Mouse (Mus musculus): ENCODE results near the gene Acot4.
"Not testable (repeated sequence)": the region's sequence is repeated elsewhere in the genome, so short reads cannot be mapped to it uniquely, and the experiment has no call there.

Gene Acot4

DNA sequence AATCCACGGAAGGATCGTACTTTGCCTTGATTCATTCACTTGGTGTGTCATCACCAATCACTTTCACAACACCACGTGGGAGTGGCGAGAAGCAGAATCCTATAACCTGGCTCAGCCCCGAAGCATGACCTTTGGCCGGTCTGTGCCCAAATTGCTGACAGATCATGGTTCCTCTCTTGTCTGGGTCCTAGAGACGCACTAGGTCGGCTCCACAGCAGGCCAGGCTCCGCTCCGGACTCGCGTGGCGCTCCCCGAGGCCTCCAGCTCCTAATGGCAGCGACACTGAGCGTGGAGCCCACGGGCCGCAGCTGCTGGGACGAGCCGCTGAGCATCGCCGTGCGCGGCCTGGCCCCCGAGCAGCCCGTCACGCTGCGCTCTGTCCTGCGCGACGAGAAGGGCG is at the start of gene Acot4:
Acot4 (plus strand) TSS at position 139 of the 400 bp plus-strand sequence.
- DNase-seq (ENCODE audit: low spot score in 2 of 2), result not testable (repeated sequence)

GRCm38 (mm10) chr12:83988483-83988882 is 49.7 kb upstream of the Acot4 start:
- DNase-seq (ENCODE audit: low spot score in 2 of 2), result no peak

DNA sequence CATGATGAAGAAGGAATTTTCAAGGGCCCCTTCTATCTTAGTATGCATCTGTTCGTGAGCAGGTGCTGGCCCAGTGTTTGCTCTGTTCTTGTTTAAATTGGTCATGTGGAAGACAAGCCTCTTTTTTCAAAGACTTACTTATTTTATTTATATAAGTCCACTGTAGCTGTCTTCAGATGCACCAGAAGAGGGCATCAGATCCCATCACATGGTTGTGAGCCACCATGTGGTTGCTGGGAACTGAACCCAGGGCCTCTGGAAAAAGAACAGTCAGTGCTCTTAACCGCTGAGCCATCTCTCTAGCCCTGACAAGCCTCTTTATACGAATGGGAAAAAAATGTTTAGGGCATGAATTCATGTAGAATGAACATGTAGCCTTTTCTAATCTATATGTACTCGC is 48.8 kb upstream of the Acot4 start:
- DNase-seq (ENCODE audit: low spot score in 2 of 2), result no peak

DNA sequence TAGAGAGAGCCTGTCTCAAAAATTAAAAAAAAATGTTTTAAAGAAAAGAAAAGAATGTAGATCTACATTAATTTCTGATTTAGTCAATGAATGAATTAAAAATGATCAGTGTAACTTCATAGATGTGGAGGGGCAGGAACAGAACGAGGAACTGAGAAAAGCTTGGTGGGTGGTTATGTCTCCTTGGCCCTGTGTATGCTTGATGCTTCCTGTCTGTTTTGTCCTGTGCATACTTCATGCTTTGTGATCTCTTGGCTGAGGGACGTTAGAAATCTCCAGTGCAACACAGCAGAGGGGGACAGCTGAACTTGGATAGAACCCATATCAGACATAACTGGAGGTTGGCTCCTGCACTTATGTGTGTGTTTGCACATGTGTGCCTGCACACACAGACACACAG is 41.0 kb upstream of the Acot4 start:
- no peak for DNase-seq (ENCODE audit: low spot score in 2 of 2)

GRCm38 (mm10) chr12:83998341-83999107 is 39.7 kb upstream of the Acot4 start:
- DNase-seq (ENCODE audit: low spot score in 2 of 2), result no peak

DNA sequence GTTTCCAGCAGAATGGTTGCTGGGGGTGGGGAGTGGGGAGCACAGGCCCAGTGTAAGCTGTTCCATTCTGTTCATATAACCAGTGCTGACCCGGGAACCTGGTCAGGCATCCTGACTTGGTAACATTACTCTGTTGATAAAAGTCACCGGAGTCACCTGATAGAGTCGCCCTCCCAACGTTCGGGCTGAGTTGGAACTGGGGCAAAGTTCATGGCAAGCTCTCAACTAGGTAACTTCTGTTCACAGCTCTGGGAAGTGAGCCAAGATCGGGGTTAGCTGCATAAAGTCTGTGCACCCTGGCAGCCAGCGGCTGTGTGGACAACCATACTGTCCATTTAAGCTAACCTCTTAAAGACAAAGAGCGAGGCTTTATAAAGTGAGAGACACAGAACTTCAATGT is 38.9 kb upstream of the Acot4 start:
- not testable (repeated sequence) for DNase-seq (ENCODE audit: low spot score in 2 of 2)

DNA sequence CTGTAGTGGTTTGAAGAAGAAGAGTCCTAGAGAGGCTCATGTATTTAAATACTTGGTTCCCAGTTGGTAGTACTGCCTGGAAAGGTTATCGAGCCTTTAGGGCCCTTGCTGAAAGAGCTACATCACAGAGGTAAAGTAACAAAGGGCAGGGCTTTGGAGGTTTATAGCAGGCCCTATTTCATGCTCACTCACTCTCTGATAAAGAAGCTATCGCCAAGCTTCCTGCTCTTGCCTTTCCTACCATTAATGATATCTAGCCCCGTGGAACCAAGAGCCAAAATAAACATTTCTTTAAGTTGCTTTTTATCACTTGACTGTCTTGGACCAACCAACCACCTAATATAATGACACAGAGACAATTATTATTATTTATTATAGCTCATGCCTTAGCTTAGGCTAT is 37.8 kb upstream of the Acot4 start:
- DNase-seq (ENCODE audit: low spot score in 2 of 2), result no peak

GRCm38 (mm10) chr12:84003866-84004265 is 34.3 kb upstream of the Acot4 start:
- no peak for DNase-seq (ENCODE audit: low spot score in 2 of 2)

- DNase-seq (ENCODE audit: low spot score in 2 of 2), result no peak
Observed at GRCm38 (mm10) chr12:84008251-84008650, 29.9 kb upstream of the Acot4 start.

DNA sequence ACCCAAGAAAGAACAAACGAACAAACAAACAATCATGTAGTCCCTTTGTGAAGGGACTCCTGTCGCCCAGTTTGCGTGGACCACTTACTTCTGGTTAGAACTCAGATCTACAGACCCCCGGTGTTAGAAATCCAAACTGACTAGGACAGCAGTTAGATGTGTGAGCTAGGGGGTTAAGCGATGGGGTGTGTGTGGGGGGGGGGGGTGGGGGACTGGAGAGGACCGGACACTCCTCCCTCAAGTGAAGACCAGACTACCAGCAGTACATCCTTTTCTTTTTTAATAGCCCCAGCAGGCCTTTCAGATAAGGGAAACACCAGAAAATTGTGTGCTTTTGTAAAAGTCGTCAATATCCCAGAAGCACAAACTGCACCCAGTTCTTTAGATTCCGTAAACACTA is 29.4 kb upstream of the Acot4 start:
- no peak for DNase-seq (ENCODE audit: low spot score in 2 of 2)

GRCm38 (mm10) chr12:84009171-84009965 is 28.8 kb upstream of the Acot4 start, which contains the start of gene Acot1:
Gene Acot1 (plus strand): TSS chr12:84009490.
- DNase-seq (ENCODE audit: low spot score in 2 of 2), result peak in 1 of 2 experiments; percentile 20

GRCm38 (mm10) chr12:84010201-84010600 is 28.0 kb upstream of the Acot4 start:
- DNase-seq (ENCODE audit: low spot score in 2 of 2), result no peak

- no peak for DNase-seq (ENCODE audit: low spot score in 2 of 2)
Observed at GRCm38 (mm10) chr12:84011251-84012040, 26.7 kb upstream of the Acot4 start.

- no peak for DNase-seq (ENCODE audit: low spot score in 2 of 2)
Observed at GRCm38 (mm10) chr12:84013130-84013529, 25.0 kb upstream of the Acot4 start.

- no peak for DNase-seq (ENCODE audit: low spot score in 2 of 2)
Observed at GRCm38 (mm10) chr12:84013701-84014100, 24.5 kb upstream of the Acot4 start.

DNA sequence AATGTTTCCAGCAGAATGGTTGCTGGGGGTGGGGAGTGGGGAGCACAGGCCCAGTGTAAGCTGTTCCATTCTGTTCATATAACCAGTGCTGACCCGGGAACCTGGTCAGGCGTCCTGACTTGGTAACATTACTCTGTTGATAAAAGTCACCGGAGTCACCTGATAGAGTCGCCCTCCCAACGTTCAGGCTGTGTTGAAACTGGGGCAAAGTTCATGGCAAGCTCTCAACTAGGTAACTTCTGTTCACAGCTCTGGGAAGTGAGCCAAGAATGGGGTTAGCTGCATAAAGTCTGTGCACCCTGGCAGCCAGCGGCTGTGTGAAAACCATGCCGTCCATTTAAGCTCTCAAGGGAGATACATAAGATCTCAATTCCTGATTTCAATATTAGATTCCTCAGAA is 17.7 kb upstream of the Acot4 start:
- peak in 1 of 2 experiments; percentile 5 for DNase-seq (ENCODE audit: low spot score in 2 of 2)

DNA sequence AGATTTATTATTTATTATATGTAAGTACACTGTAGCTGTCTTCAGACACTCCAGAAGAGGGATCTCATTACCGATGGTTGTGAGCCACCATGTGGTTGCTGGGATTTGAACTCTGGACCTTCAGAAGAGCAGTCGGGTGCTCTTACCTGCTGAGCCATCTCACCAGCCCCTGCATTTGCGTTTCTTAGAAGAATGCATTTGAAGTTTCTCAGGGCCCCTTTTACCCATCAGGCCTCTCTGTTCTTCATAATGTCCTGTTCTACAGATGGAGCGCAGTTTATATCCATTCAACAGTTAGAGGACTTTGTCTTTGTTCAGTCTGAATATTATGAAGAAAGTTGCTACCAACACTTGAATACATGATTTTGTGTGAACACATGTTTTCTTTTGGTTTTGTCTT is 15.9 kb upstream of the Acot4 start:
- DNase-seq (ENCODE audit: low spot score in 2 of 2), result not testable (repeated sequence)

GRCm38 (mm10) chr12:84023052-84023745 is 15.0 kb upstream of the Acot4 start:
- DNase-seq (ENCODE audit: low spot score in 2 of 2), result no peak

- DNase-seq (ENCODE audit: low spot score in 2 of 2), result no peak
Observed at GRCm38 (mm10) chr12:84025888-84026287, 12.3 kb upstream of the Acot4 start.

DNA sequence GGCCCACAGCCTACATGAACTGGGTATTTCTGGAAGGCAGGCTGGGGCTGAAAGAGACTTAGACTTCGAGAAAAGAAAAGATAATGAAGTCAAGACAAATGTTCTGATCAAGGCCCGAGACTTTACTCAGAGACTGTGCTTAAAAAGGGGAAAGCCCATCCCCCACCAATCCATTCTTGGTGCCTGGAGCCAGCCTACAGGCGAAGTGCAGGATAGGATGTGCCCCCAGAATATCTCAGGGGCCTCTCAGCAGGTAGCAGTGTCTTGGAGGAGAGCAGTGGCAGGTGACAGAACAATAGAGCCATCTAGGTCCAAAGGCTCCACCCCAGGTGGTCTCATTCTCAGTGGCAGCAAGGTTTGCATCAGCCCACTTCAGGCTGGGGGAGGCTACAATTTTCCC is 9.9 kb upstream of the Acot4 start:
- not testable (repeated sequence) for DNase-seq (ENCODE audit: low spot score in 2 of 2)

DNA sequence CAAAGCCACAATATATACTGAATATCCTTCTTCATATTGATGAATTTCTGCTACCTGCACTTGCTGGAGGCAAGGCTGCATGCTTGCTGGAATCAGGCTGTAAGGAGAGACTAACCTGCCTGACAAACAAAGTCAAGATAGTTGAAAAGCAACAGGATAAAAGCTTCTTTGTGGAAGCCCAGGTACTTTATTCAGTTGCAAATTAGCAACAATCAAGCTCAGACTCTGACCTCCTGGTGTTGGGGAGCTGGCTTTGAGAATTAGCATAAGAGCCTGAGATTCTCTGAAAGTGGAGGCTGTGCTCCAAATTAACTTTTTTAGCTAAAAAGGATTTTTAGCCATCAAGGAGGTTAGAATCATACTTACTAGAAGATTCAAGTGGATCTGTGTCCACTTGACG is 9.1 kb upstream of the Acot4 start:
- not testable (repeated sequence) for DNase-seq (ENCODE audit: low spot score in 2 of 2)

Measured in natural killer cell, adult 2 months (primary cell).